Mouse (Mus musculus): Measurements from ENCODE around the gene Gm10570. TPM values are rescaled to one million over a fixed set of nuclear protein-coding genes. Genes with fewer than 3 reads are reported as not detected.

The Gm10570 gene
- 1.5 TPM in 1 of 2 replicates, not detected in the other for polyA plus RNA-seq (2012; ENCODE audit: insufficient read depth, low replicate concordance)

GRCm38 (mm10) chr4:130308231-130309081 is at the start of gene Gm10570, which contains the start of gene Fabp3:
Gene Gm10570 (minus strand): TSS chr4:130308674.
Gene Fabp3 (plus strand): TSS chr4:130308595.
- Histone ChIP-seq H3K9me3 (peaks cover 3% of the 10 kb centered on the region; the same call in 1 of the 2 replicates), H3K27me3 (replicated peaks) (peaks cover 84% of the 10 kb centered on the region), H3K4me1 (peaks cover 25% of the 10 kb centered on the region), H3K36me3 (replicated peaks; ENCODE audit: low read length) (peaks cover 5% of the 10 kb centered on the region), H3K4me3 (replicated peaks) (peak within 1 kb of the TSS; percentile 91)
- TF ChIP-seq FLI1 (IDR thresholded peaks at IDR 0.05; ENCODE audit: low read length) (no peak), GATA1 (IDR thresholded peaks at IDR 0.05; ENCODE audit: borderline replicate concordance, low read length) (no peak)

- TF ChIP-seq GATA1 (IDR thresholded peaks at IDR 0.05; ENCODE audit: borderline replicate concordance, low read length) = no peak
- no peak for TF ChIP-seq FLI1 (IDR thresholded peaks at IDR 0.05; ENCODE audit: low read length)
- no peaks in the 10 kb centered on the region for H3K27me3 ChIP-seq (replicated peaks)
- no peak overlapping the region for H3K4me3 ChIP-seq (replicated peaks)
- H3K9me3 ChIP-seq = no peaks in the 10 kb centered on the region
- H3K36me3 ChIP-seq (replicated peaks; ENCODE audit: low read length) = peaks cover 52% of the 10 kb centered on the region
- H3K4me1 ChIP-seq = peaks cover 41% of the 10 kb centered on the region
Observed at GRCm38 (mm10) chr4:130357946-130358345, 49.5 kb upstream of the Gm10570 start.

GRCm38 (mm10) chr4:130352588-130352987 is 44.1 kb upstream of the Gm10570 start:
- H3K27me3 ChIP-seq (replicated peaks) = no peaks in the 10 kb centered on the region
- peaks cover 90% of the 10 kb centered on the region for H3K36me3 ChIP-seq (replicated peaks; ENCODE audit: low read length)
- no peak overlapping the region for H3K4me3 ChIP-seq (replicated peaks)
- H3K4me1 ChIP-seq = peaks cover 12% of the 10 kb centered on the region
- TF ChIP-seq GATA1 (IDR thresholded peaks at IDR 0.05; ENCODE audit: borderline replicate concordance, low read length) (no peak), FLI1 (IDR thresholded peaks at IDR 0.05; ENCODE audit: low read length) (no peak)
- H3K9me3 ChIP-seq = no peaks in the 10 kb centered on the region

GRCm38 (mm10) chr4:130350690-130351422 is 42.4 kb upstream of the Gm10570 start:
- TF ChIP-seq GATA1 (IDR thresholded peaks at IDR 0.05; ENCODE audit: borderline replicate concordance, low read length) (no peak), FLI1 (IDR thresholded peaks at IDR 0.05; ENCODE audit: low read length) (no peak)
- Histone ChIP-seq H3K36me3 (replicated peaks; ENCODE audit: low read length) (peaks cover 97% of the 10 kb centered on the region), H3K4me1 (peaks cover 12% of the 10 kb centered on the region), H3K4me3 (replicated peaks) (no peak overlapping the region), H3K27me3 (replicated peaks) (no peaks in the 10 kb centered on the region), H3K9me3 (no peaks in the 10 kb centered on the region)

GRCm38 (mm10) chr4:130349666-130350065 is 41.2 kb upstream of the Gm10570 start:
- Histone ChIP-seq H3K27me3 (replicated peaks) (no peaks in the 10 kb centered on the region), H3K9me3 (no peaks in the 10 kb centered on the region), H3K4me1 (peaks cover 12% of the 10 kb centered on the region), H3K36me3 (replicated peaks; ENCODE audit: low read length) (peaks cover 98% of the 10 kb centered on the region), H3K4me3 (replicated peaks) (no peak overlapping the region)
- TF ChIP-seq GATA1 (IDR thresholded peaks at IDR 0.05; ENCODE audit: borderline replicate concordance, low read length) (no peak), FLI1 (IDR thresholded peaks at IDR 0.05; ENCODE audit: low read length) (no peak)

GRCm38 (mm10) chr4:130341691-130342090 is 33.2 kb upstream of the Gm10570 start:
- peaks cover 4% of the 10 kb centered on the region for H3K4me1 ChIP-seq
- H3K36me3 ChIP-seq (replicated peaks; ENCODE audit: low read length) = peaks cover 74% of the 10 kb centered on the region
- H3K9me3 ChIP-seq = no peaks in the 10 kb centered on the region
- TF ChIP-seq FLI1 (IDR thresholded peaks at IDR 0.05; ENCODE audit: low read length) (no peak), GATA1 (IDR thresholded peaks at IDR 0.05; ENCODE audit: borderline replicate concordance, low read length) (no peak)
- no peak overlapping the region for H3K4me3 ChIP-seq (replicated peaks)
- no peaks in the 10 kb centered on the region for H3K27me3 ChIP-seq (replicated peaks)

GRCm38 (mm10) chr4:130335867-130336266 is 27.4 kb upstream of the Gm10570 start:
- Histone ChIP-seq H3K4me1 (no peaks in the 10 kb centered on the region), H3K4me3 (replicated peaks) (no peak overlapping the region), H3K36me3 (replicated peaks; ENCODE audit: low read length) (peaks cover 82% of the 10 kb centered on the region), H3K27me3 (replicated peaks) (no peaks in the 10 kb centered on the region), H3K9me3 (no peaks in the 10 kb centered on the region)
- TF ChIP-seq GATA1 (IDR thresholded peaks at IDR 0.05; ENCODE audit: borderline replicate concordance, low read length) = no peak
- no peak for TF ChIP-seq FLI1 (IDR thresholded peaks at IDR 0.05; ENCODE audit: low read length)

- Histone ChIP-seq H3K4me1 (peaks cover 12% of the 10 kb centered on the region), H3K4me3 (replicated peaks) (no peak overlapping the region), H3K36me3 (replicated peaks; ENCODE audit: low read length) (peaks cover 91% of the 10 kb centered on the region), H3K9me3 (no peaks in the 10 kb centered on the region), H3K27me3 (replicated peaks) (no peaks in the 10 kb centered on the region)
- TF ChIP-seq FLI1 (IDR thresholded peaks at IDR 0.05; ENCODE audit: low read length) (no peak), GATA1 (IDR thresholded peaks at IDR 0.05; ENCODE audit: borderline replicate concordance, low read length) (no peak)
Observed at GRCm38 (mm10) chr4:130327366-130327765, 18.9 kb upstream of the Gm10570 start.

- Histone ChIP-seq H3K27me3 (replicated peaks) (no peaks in the 10 kb centered on the region), H3K4me1 (peaks cover 12% of the 10 kb centered on the region), H3K4me3 (replicated peaks) (no peak overlapping the region), H3K9me3 (no peaks in the 10 kb centered on the region), H3K36me3 (replicated peaks; ENCODE audit: low read length) (peaks cover 89% of the 10 kb centered on the region)
- TF ChIP-seq FLI1 (IDR thresholded peaks at IDR 0.05; ENCODE audit: low read length) = no peak
- TF ChIP-seq GATA1 (IDR thresholded peaks at IDR 0.05; ENCODE audit: borderline replicate concordance, low read length) = no peak
Observed at GRCm38 (mm10) chr4:130325446-130325845, 17.0 kb upstream of the Gm10570 start.

Measured in megakaryocyte, embryonic 14.5 days (primary cell).